Mouse (Mus musculus) CH12.LX (cell line): Measurements from ENCODE around the gene Cdk2ap2. TPM values are rescaled to one million over a fixed set of nuclear protein-coding genes. Genes with fewer than 3 reads are reported as not detected.

Experiments
- DNase-seq: peaks from one replicate; pipeline ENCODE4 v3.0.0-alpha.2; 2013; ENCODE audit errors: extremely low read depth
- H3K27ac ChIP-seq: 2 replicates; pipeline ENCODE4 v1.5.1; 2012; ENCODE audit warnings: low read depth, mild to moderate bottlenecking, control low read depth, moderate library complexity; ENCODE audit not compliant: insufficient read depth
- H3K27me3 ChIP-seq: replicated peaks from 2 replicates; pipeline ENCODE3; 2012; ENCODE audit warnings: inconsistent platforms
- H3K36me3 ChIP-seq, 2 experiments: replicated peaks in 1 of 2; 2 replicates each; pipeline versions ENCODE3 to v1.6.1; 2012; ENCODE audit warnings: inconsistent platforms in 1 of 2, low read length in 1 of 2, mild to moderate bottlenecking in 1 of 2, mixed read lengths in 1 of 2, moderate library complexity in 1 of 2; ENCODE audit not compliant: control insufficient read depth in 1 of 2, insufficient read depth in 1 of 2
- H3K4me1 ChIP-seq, 2 experiments: 2 replicates each; pipeline ENCODE4 v1.6.1; 2012; ENCODE audit warnings: inconsistent platforms in 1 of 2, moderate library complexity in 1 of 2; ENCODE audit not compliant: insufficient read depth in 2 of 2, control insufficient read depth in 1 of 2
- H3K4me2 ChIP-seq: 2 replicates; pipeline ENCODE4 v1.6.1; 2012; ENCODE audit warnings: low read depth, mild to moderate bottlenecking, control low read depth; ENCODE audit not compliant: poor library complexity, insufficient read depth, severe bottlenecking
- H3K4me3 ChIP-seq, 3 experiments: fragments of 150-350 bp in 1 of 3; sonication (generic) in 1 of 3; replicated peaks in 1 of 3; 2 replicates each; pipeline versions ENCODE3 to v1.5.1; 2011 to 2012; ENCODE audit warnings: low read depth in 2 of 3, low read length in 2 of 3, mild to moderate bottlenecking in 2 of 3, moderate library complexity in 2 of 3, control low read depth in 1 of 3, improper control_type of control experiment in 1 of 3, inconsistent platforms in 1 of 3, mixed read lengths in 1 of 3; ENCODE audit not compliant: poor library complexity in 1 of 3
- H3K79me2 ChIP-seq: replicated peaks from 2 replicates; pipeline ENCODE4 v1.6.1; 2012; ENCODE audit warnings: mild to moderate bottlenecking, moderate library complexity; ENCODE audit not compliant: control insufficient read depth, poor library complexity, insufficient read depth, severe bottlenecking; ENCODE audit errors: extremely low read depth
- H3K9ac ChIP-seq: 2 replicates; pipeline ENCODE4 v1.6.1; 2012; ENCODE audit warnings: low read depth, mild to moderate bottlenecking, control low read depth, moderate library complexity; ENCODE audit not compliant: insufficient read depth
- H3K9me3 ChIP-seq: replicated peaks from 2 replicates; pipeline ENCODE3; 2012; ENCODE audit warnings: low read length, inconsistent platforms, mixed read lengths
- BHLHE40 ChIP-seq: IDR thresholded peaks from 2 replicates; pipeline ENCODE4 v1.6.1; 2011; ENCODE audit warnings: mild to moderate bottlenecking, low read depth, low read length, improper control_type of control experiment
- ETS1 ChIP-seq: conservative IDR thresholded peaks from 2 replicates; pipeline ENCODE4 v1.6.1; 2012; ENCODE audit warnings: low read depth, mild to moderate bottlenecking, inconsistent platforms, low read length, improper control_type of control experiment, moderate library complexity
- GABPA ChIP-seq: IDR thresholded peaks from 2 replicates; pipeline ENCODE4 v1.6.1; 2012; ENCODE audit warnings: low read depth, low read length, improper control_type of control experiment, inconsistent platforms; ENCODE audit not compliant: insufficient replicate concordance
- HCFC1 ChIP-seq: IDR thresholded peaks from 2 replicates; pipeline ENCODE4 v1.6.1; 2012; ENCODE audit warnings: low read depth, mild to moderate bottlenecking, inconsistent platforms, low read length, improper control_type of control experiment
- JUN ChIP-seq: IDR thresholded peaks from 2 replicates; pipeline ENCODE4 v1.6.1; 2011; ENCODE audit warnings: low read depth, mild to moderate bottlenecking, low read length, improper control_type of control experiment, moderate library complexity; ENCODE audit not compliant: insufficient read depth
- KAT2A ChIP-seq: IDR thresholded peaks from 2 replicates; pipeline ENCODE4 v1.6.1; 2012; ENCODE audit warnings: low read length, improper control_type of control experiment, inconsistent platforms; ENCODE audit not compliant: insufficient replicate concordance
- MAX ChIP-seq: IDR thresholded peaks from 2 replicates; pipeline ENCODE4 v1.6.1; 2011; ENCODE audit warnings: low read length, improper control_type of control experiment
- MAZ ChIP-seq: IDR thresholded peaks from 2 replicates; pipeline ENCODE4 v1.6.1; 2012; ENCODE audit warnings: low read depth, mild to moderate bottlenecking, inconsistent platforms, low read length, improper control_type of control experiment, moderate library complexity
- PAX5 ChIP-seq: IDR thresholded peaks from 2 replicates; pipeline ENCODE4 v1.6.1; 2012; ENCODE audit warnings: low read length, inconsistent platforms, mixed read lengths
- POLR2A ChIP-seq: IDR thresholded peaks from 2 replicates; pipeline ENCODE4 v1.6.1; 2011; ENCODE audit warnings: low read depth, mild to moderate bottlenecking, improper control_type of control experiment, low read length
- SMC3 ChIP-seq: IDR thresholded peaks from 2 replicates; pipeline ENCODE4 v1.6.1; 2011; ENCODE audit warnings: low read depth, low read length, improper control_type of control experiment
- TCF12 ChIP-seq: IDR thresholded peaks from 2 replicates; pipeline ENCODE4 v1.6.1; 2014; ENCODE audit warnings: low read depth, mild to moderate bottlenecking, inconsistent platforms, low read length, improper control_type of control experiment
- UBTF ChIP-seq: IDR thresholded peaks from 2 replicates; pipeline ENCODE4 v1.6.1; 2012; ENCODE audit warnings: low read depth, mild to moderate bottlenecking, inconsistent platforms, low read length, improper control_type of control experiment, moderate library complexity
- USF2 ChIP-seq: conservative IDR thresholded peaks from 2 replicates; pipeline ENCODE4 v1.6.1; 2011; ENCODE audit warnings: low read depth, low read length, improper control_type of control experiment
- ZC3H11A ChIP-seq: IDR thresholded peaks from 2 replicates; pipeline ENCODE4 v1.6.1; 2012; ENCODE audit warnings: low read depth, mild to moderate bottlenecking, inconsistent platforms, low read length, improper control_type of control experiment
- ZMIZ1 ChIP-seq: IDR thresholded peaks from 2 replicates; pipeline ENCODE4 v1.6.1; 2012; ENCODE audit warnings: low read depth, mild to moderate bottlenecking, inconsistent platforms, low read length, improper control_type of control experiment
- ZNF384 ChIP-seq: IDR thresholded peaks from 2 replicates; pipeline ENCODE4 v1.6.1; 2012; ENCODE audit warnings: low read depth, low read length, improper control_type of control experiment, inconsistent platforms
- dilution Hi-C: fragments of 300-500 bp; cut with MboI; formaldehyde crosslinking; loops from 2 replicates; pipeline ENCODE4 v1.14.3; 2020; ENCODE audit warnings: low sequenced_read_pairs; ENCODE audit not compliant: extremely low pct_unique_long_range_greater_than_20kb, extremely low pct_ligation_motif_present
- in situ Hi-C: fragments of 300-500 bp; cut with MboI; formaldehyde crosslinking; loops from 3 replicates; pipeline ENCODE4 v1.14.3; 2019; ENCODE audit warnings: low sequenced_read_pairs, low pct_ligation_motif_present, low pct_unique_long_range_greater_than_20kb, mixed read lengths
- polyA plus RNA-seq: library from polyadenylated mRNA; unstranded; fragments of >175 nt; gene quantifications from 2 replicates; pipeline ENCODE4 v1.2.1, GENCODE M21; 2012; ENCODE audit warnings: low read depth; ENCODE audit not compliant: insufficient read length
- total RNA-seq, 2 experiments: library from RNA; depleted of rRNA; stranded (reverse); fragments of 300-350 nt in 1 of 2; fragments of >200 nt in 1 of 2; gene quantifications; 2 replicates each; pipeline ENCODE4 v1.2.3; 2012 to 2014

The Cdk2ap2 gene
- total and polyA plus RNA-seq, 3 experiments: 63.4 to 69.5 (median 67.1) TPM

DNA sequence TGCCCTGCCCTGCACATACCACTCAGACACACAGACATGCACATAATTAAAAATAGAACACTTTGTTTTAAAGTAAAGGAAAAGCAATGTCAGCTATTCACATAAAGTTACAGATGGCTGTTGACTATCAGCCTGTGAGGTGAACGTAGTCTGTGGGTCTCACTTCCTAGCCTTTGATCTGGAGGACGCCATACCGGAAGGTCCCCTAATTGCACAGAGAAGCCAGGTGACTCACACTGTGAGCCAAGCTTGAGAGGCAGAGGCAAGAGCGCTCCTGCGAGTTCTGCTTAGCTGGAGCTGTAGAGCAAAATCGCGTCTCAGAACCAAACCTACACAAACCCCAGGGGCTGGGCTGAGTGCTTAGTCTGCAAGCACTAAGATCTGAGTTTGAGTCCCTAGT, 3.2 kb upstream of the Cdk2ap2 start:
- in situ Hi-C loops: no loop called here
- no peaks in the 10 kb centered on the region for H3K9me3 ChIP-seq
- peaks cover 5 to 18% of the 10 kb centered on the region in 2 experiments for H3K4me1 ChIP-seq
- peaks cover 4% of the 10 kb centered on the region for H3K27me3 ChIP-seq
- no peak overlapping the region for H3K27ac ChIP-seq
- DNase-seq: no peak
- peaks cover 9% of the 10 kb centered on the region for H3K79me2 ChIP-seq
- TF ChIP-seq HCFC1 (no peak), ZC3H11A (no peak), GABPA (no peak), MAX (no peak), PAX5 (no peak), MAZ (no peak), ZMIZ1 (no peak), ETS1 (no peak)
- no peak overlapping the region for H3K4me3 ChIP-seq
- H3K9ac ChIP-seq: no peak overlapping the region
- dilution Hi-C loops: no loop called here
- H3K4me2 ChIP-seq: no peak overlapping the region
- peaks cover 4 to 8% of the 10 kb centered on the region in 2 experiments for H3K36me3 ChIP-seq

DNA sequence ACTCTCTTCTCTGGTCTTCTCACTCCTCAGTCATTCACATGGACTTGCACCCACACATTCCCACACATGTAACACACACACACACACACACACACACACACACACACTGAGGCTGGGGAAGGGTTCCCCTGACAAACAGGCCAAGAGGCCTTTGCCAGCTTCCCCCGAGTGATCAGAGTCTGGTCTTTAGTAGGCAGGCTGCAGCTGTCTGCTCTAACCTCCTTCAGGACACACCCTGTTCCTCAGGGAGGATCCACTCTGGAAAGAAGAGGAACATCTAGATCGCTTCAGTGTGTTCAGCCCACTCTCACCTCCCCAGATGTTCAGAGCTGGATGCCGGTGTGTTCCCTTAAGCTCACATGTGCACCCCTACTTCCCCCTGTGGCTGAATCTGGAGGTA, 2.6 kb upstream of the Cdk2ap2 start:
- Histone ChIP-seq H3K4me1 (peaks cover 10 to 24% of the 10 kb centered on the region in 2 experiments), H3K9ac (no peak overlapping the region), H3K4me2 (no peak overlapping the region), H3K9me3 (no peaks in the 10 kb centered on the region), H3K79me2 (peaks cover 9% of the 10 kb centered on the region), H3K4me3 (no peak overlapping the region), H3K27ac (no peak overlapping the region), H3K36me3 (peaks cover 4 to 8% of the 10 kb centered on the region in 2 experiments), H3K27me3 (peaks cover 3% of the 10 kb centered on the region)
- TF ChIP-seq SMC3: no peak
- no peak for TF ChIP-seq POLR2A
- TF ChIP-seq BHLHE40: no peak
- no peak for TF ChIP-seq KAT2A
- TF ChIP-seq ZMIZ1: no peak
- no peak for TF ChIP-seq MAZ
- no peak for TF ChIP-seq JUN
- no peak for TF ChIP-seq TCF12
- no peak for TF ChIP-seq HCFC1
- TF ChIP-seq ETS1: no peak
- TF ChIP-seq ZNF384: no peak
- no peak for TF ChIP-seq PAX5
- no peak for TF ChIP-seq UBTF
- TF ChIP-seq USF2: no peak
- in situ Hi-C loops (no loop called here), dilution Hi-C loops (no loop called here)
- no peak for DNase-seq
